ENCODE assay signal across 8 mouse cellular contexts in the genomic region with DNA sequence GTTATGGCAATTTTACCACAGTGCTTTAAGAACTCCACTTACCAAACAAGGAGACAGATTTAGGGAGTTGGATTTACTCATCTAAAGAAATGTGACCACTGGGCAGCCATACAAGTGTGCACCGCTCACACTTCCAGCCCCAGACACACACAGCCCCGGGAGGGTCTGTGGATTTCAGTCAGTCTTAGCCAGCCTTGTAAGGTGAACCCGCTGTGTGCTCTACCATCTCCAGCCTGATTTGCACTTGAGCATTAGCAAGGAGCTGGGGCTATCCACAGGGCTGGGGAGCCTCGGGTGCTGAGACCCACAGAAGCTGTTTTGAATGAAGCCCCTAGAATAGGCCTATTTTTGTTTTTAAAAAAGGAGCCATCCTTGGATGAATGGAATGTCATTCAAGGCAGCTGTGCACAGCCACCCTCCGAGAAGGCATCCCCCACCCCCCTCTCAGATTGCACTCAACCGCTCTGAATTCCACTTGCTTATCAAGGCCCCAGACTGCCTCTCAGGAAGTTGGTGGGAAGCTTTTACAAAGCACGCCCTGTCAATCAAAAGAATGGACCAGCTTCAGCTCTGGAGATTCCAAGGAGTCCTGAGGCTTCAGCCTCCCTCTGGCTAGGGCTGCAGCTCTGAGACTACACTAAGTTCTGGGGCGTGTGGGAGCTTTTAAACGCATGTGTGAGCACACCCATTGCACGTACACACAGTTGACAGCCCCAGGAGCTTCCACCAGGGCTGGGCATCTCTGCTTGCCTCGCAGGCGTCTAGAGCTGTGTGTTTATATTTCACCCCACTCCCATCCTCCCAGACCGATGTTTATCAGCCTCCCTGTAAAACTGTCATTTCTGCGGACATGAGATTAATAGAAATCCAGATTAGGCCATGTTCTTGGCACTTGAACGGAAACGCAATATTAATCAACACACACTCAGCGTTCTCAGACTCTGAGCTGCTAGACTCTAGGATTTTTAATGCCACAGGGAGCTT. TPM values are rescaled to one million over a fixed set of nuclear protein-coding genes. Genes with fewer than 3 reads are reported as not detected.
DNase-seq lines count a peak whose midpoint lies in the region; ATAC-seq and TF ChIP-seq lines count a peak whose summit lies in the region.

No protein-coding gene starts in this region.

- no peak overlapping the region for H3K4me2 ChIP-seq in forebrain, embryonic 15.5 days (replicated peaks)
- H3K4me2 ChIP-seq in limb, embryonic 13.5 days (replicated peaks), result no peak overlapping the region
- no peak overlapping the region for H3K4me2 ChIP-seq in midbrain, postnatal 0 days (ENCODE audit: low read depth, low read length, poor library complexity, severe bottlenecking)

- no peak overlapping the region for H3K4me3 ChIP-seq in forebrain, embryonic 15.5 days
- no peak overlapping the region for H3K4me3 ChIP-seq in limb, embryonic 13.5 days
- no peak overlapping the region for H3K4me3 ChIP-seq in midbrain, postnatal 0 days (ENCODE audit: low read depth, low read length)

- peaks cover 4% of the 10 kb centered on the region; the same call in 1 of the 2 replicates for H3K36me3 ChIP-seq in forebrain, embryonic 15.5 days
- H3K36me3 ChIP-seq in limb, embryonic 13.5 days, result peaks cover 26% of the 10 kb centered on the region
- H3K36me3 ChIP-seq in midbrain, postnatal 0 days (ENCODE audit: insufficient read depth, low read length), result no peaks in the 10 kb centered on the region

- no peak for TF ChIP-seq CTCF in midbrain, postnatal 0 days (IDR thresholded peaks at IDR 0.05)

- H3K9me3 ChIP-seq in forebrain, embryonic 15.5 days, result no peaks in the 10 kb centered on the region
- no peaks in the 10 kb centered on the region for H3K9me3 ChIP-seq in limb, embryonic 13.5 days
- no peaks in the 10 kb centered on the region for H3K9me3 ChIP-seq in midbrain, postnatal 0 days (ENCODE audit: low read length)

- peak overlapping the region; percentile 73 for H3K27ac ChIP-seq in forebrain, embryonic 15.5 days (replicated peaks)
- H3K27ac ChIP-seq in limb, embryonic 13.5 days, result no peak overlapping the region; the same call in 1 of the 2 replicates
- 0 out of 2 replicates have a peak overlapping the region, but pooled peaks have one; percentile 34 for H3K27ac ChIP-seq in midbrain, postnatal 0 days (ENCODE audit: low read depth, low read length)

- peak; percentile 35 for DNase-seq in testis, postnatal 10 days (ENCODE audit: low spot score)
- no peak for DNase-seq in testis, postnatal 14 days (ENCODE audit: low spot score)
- DNase-seq in midbrain, postnatal 0 days (ENCODE audit: low spot score), result no peak
- no peak for DNase-seq in layer of hippocampus, adult 9-11 months
- no peak for DNase-seq in natural killer cell, adult 2 months (ENCODE audit: low spot score in 2 of 2)
- no peak for DNase-seq in left cerebral cortex, adult 8-10 months (ENCODE audit: low spot score in 2 of 2)

- peaks cover 49% of the 10 kb centered on the region for H3K4me1 ChIP-seq in forebrain, embryonic 15.5 days
- H3K4me1 ChIP-seq in limb, embryonic 13.5 days, result peaks cover 31% of the 10 kb centered on the region
- peaks cover 9% of the 10 kb centered on the region; the same call in 1 of the 2 replicates for H3K4me1 ChIP-seq in midbrain, postnatal 0 days (ENCODE audit: insufficient read depth, low read length)

- WGBS in forebrain, embryonic 15.5 days, result 15% methylated on average over 17 of the region's 17 CpGs
- WGBS in limb, embryonic 13.5 days, result 29% methylated on average over 17 of the region's 17 CpGs
- 19% methylated on average over 17 of the region's 17 CpGs for WGBS in midbrain, postnatal 0 days

- H3K9ac ChIP-seq in forebrain, embryonic 15.5 days (replicated peaks), result no peak overlapping the region
- H3K9ac ChIP-seq in limb, embryonic 13.5 days, result no peak overlapping the region
- H3K9ac ChIP-seq in midbrain, postnatal 0 days (replicated peaks; ENCODE audit: low read length, poor library complexity, severe bottlenecking), result no peak overlapping the region

- peak; percentile 55 for ATAC-seq in forebrain, embryonic 15.5 days (replicated peaks)
- peak; percentile 75; the same call in 1 of the 2 replicates for ATAC-seq in limb, embryonic 13.5 days (ENCODE audit: low FRiP score, low read depth)
- 0 out of 2 replicates have a peak, but pooled peaks have one; percentile 39 for ATAC-seq in midbrain, postnatal 0 days (ENCODE audit: low FRiP score)

- no peaks in the 10 kb centered on the region for H3K27me3 ChIP-seq in forebrain, embryonic 15.5 days
- no peaks in the 10 kb centered on the region for H3K27me3 ChIP-seq in limb, embryonic 13.5 days
- H3K27me3 ChIP-seq in midbrain, postnatal 0 days (ENCODE audit: insufficient read depth, low read length), result no peaks in the 10 kb centered on the region

RNA-seq across cellular contexts. Expression of a gene that starts 57.2 kb away (rescaled TPM):
- 11.6 and 12.6 TPM in 2 replicates for polyA plus RNA-seq in forebrain, embryonic 15.5 days (2015; fragmentation: Nextera tagmentation; extraction: Ambion mirVana)
- 3.9 and 4.0 TPM in 2 replicates for polyA plus RNA-seq in limb, embryonic 13.5 days (2015; fragmentation: Nextera tagmentation; extraction: Ambion mirVana)
- 21.1 and 37.9 TPM in 2 replicates for total RNA-seq in midbrain, postnatal 0 days (2014; rRNA removed)
- 2.2 and 2.7 TPM in 2 replicates for polyA plus RNA-seq in midbrain, postnatal 0 days (2015; fragmentation: Nextera tagmentation; extraction: Ambion mirVana)
- 10 to 100 TPM; 53.0 to 67.6 (median 60.4) TPM for total RNA-seq in left cerebral cortex, adult 8-10 months (2022)
